Comparison of ENCODE assay signal across 8 mouse cellular contexts in genomic region chr4:132345135-132345842, GRCm38 (mm10). TPM values are rescaled to one million over a fixed set of nuclear protein-coding genes. Genes with fewer than 3 reads are reported as not detected.
A peak's percentile ranks its signal among the peaks of the same experiment; 100 is the strongest.
DNase-seq lines count a peak whose midpoint lies in the region; ATAC-seq and TF ChIP-seq lines count a peak whose summit lies in the region.

No protein-coding gene starts in this region.

- H3K9me3 ChIP-seq in embryonic facial prominence, embryonic 15.5 days (replicated peaks) = no peaks in the 10 kb centered on the region
- no peaks in the 10 kb centered on the region for H3K9me3 ChIP-seq in limb, embryonic 14.5 days (ENCODE audit: control insufficient read depth, low read length)
- no peaks in the 10 kb centered on the region for H3K9me3 ChIP-seq in midbrain, embryonic 16.5 days (replicated peaks; ENCODE audit: control insufficient read depth, low read length, poor library complexity, severe bottlenecking)

- H3K27me3 ChIP-seq in embryonic facial prominence, embryonic 15.5 days = no peaks in the 10 kb centered on the region
- H3K27me3 ChIP-seq in limb, embryonic 14.5 days (ENCODE audit: control insufficient read depth, insufficient read depth, low read length) = no peaks in the 10 kb centered on the region
- no peaks in the 10 kb centered on the region for H3K27me3 ChIP-seq in midbrain, embryonic 16.5 days (ENCODE audit: control insufficient read depth, insufficient read depth, low read depth, low read length)
- no peaks in the 10 kb centered on the region for H3K27me3 ChIP-seq in spleen, adult 2 months (ENCODE audit: control insufficient read depth, insufficient read depth, low read length)

- peaks cover 12% of the 10 kb centered on the region for H3K4me1 ChIP-seq in bone marrow macrophage, adult 2 months (ENCODE audit: control insufficient read depth, insufficient read depth, low read length)
- peaks cover 23% of the 10 kb centered on the region for H3K4me1 ChIP-seq in embryonic facial prominence, embryonic 15.5 days
- H3K4me1 ChIP-seq in limb, embryonic 14.5 days (ENCODE audit: control insufficient read depth, insufficient read depth, low read length) = peaks cover 14% of the 10 kb centered on the region
- H3K4me1 ChIP-seq in midbrain, embryonic 16.5 days (ENCODE audit: control insufficient read depth, insufficient read depth, low read length) = peaks cover 18% of the 10 kb centered on the region
- peaks cover 8% of the 10 kb centered on the region; the same call in 1 of the 2 replicates for H3K4me1 ChIP-seq in spleen, adult 2 months (ENCODE audit: control insufficient read depth, insufficient read depth, insufficient read length)

- WGBS in embryonic facial prominence, embryonic 15.5 days = under 1% methylated on average over 82 of the region's 83 CpGs
- under 1% methylated on average over 81 of the region's 83 CpGs for WGBS in limb, embryonic 14.5 days
- under 1% methylated on average over 81 of the region's 83 CpGs for WGBS in midbrain, embryonic 16.5 days
- under 1% methylated on average over 83 of the region's 83 CpGs for WGBS in spleen, adult 2 months

- ATAC-seq in embryonic facial prominence, embryonic 15.5 days (ENCODE audit: insufficient number of reproducible peaks, low FRiP score, low TSS enrichment, low read depth) = peak; percentile 85
- ATAC-seq in limb, embryonic 14.5 days (ENCODE audit: low FRiP score, low read depth) = peak; percentile 86
- ATAC-seq in midbrain, embryonic 16.5 days = peak; percentile 91

- H3K9ac ChIP-seq in embryonic facial prominence, embryonic 15.5 days = peak overlapping the region; percentile 60
- H3K9ac ChIP-seq in limb, embryonic 14.5 days (ENCODE audit: low read depth, low read length, severe bottlenecking) = peak overlapping the region; percentile 82
- H3K9ac ChIP-seq in midbrain, embryonic 16.5 days (ENCODE audit: low read depth, low read length) = peak overlapping the region; percentile 83

- TF ChIP-seq CTCF in bone marrow macrophage, adult 2 months (IDR thresholded peaks at IDR 0.05; ENCODE audit: low read depth, low read length) = peak; percentile 72
- TF ChIP-seq CTCF in spleen, adult 2 months (IDR thresholded peaks at IDR 0.05; ENCODE audit: extremely low read depth, insufficient read depth, insufficient read length, insufficient replicate concordance) = peak; percentile 96

- no peak for TF ChIP-seq POLR2A in bone marrow macrophage, adult 2 months (IDR thresholded peaks at IDR 0.05; ENCODE audit: borderline replicate concordance, low read depth, low read length)
- peak; percentile 84; the same call in 1 of the 2 replicates for TF ChIP-seq POLR2A in limb, embryonic 14.5 days (IDR thresholded peaks at IDR 0.05; ENCODE audit: borderline replicate concordance, extremely low read depth, insufficient read depth, insufficient read length)
- no peak for TF ChIP-seq POLR2A in spleen, adult 2 months (IDR thresholded peaks at IDR 0.05; ENCODE audit: low read depth, low read length)

- peak overlapping the region; percentile 91 for H3K4me2 ChIP-seq in embryonic facial prominence, embryonic 15.5 days (replicated peaks)
- H3K4me2 ChIP-seq in limb, embryonic 14.5 days (replicated peaks; ENCODE audit: low read depth, low read length, severe bottlenecking) = peak overlapping the region; percentile 97
- H3K4me2 ChIP-seq in midbrain, embryonic 16.5 days (ENCODE audit: low read length) = peak overlapping the region; percentile 89

- H3K4me3 ChIP-seq in bone marrow macrophage, adult 2 months (ENCODE audit: insufficient read depth, low read length) = peak overlapping the region; percentile 98
- peak overlapping the region; percentile 87 for H3K4me3 ChIP-seq in embryonic facial prominence, embryonic 15.5 days (replicated peaks)
- H3K4me3 ChIP-seq in limb, embryonic 14.5 days (replicated peaks; ENCODE audit: low read length) = peak overlapping the region; percentile 79
- peak overlapping the region; percentile 86 for H3K4me3 ChIP-seq in midbrain, embryonic 16.5 days (ENCODE audit: low read depth, low read length)
- peak overlapping the region; percentile 97 for H3K4me3 ChIP-seq in spleen, adult 2 months (ENCODE audit: extremely low read depth, insufficient read depth, insufficient read length)

- peak; percentile 93 for DNase-seq in A20 (ENCODE audit: low read depth, low spot score)
- peak; percentile 88 to 94 for DNase-seq in heart, adult 9 months (ENCODE audit: low spot score in 2 of 2)
- DNase-seq in kidney, adult 9 months = peak; percentile 98
- DNase-seq in limb, embryonic 14.5 days (ENCODE audit: low spot score) = peak; percentile 89
- DNase-seq in spleen, adult 2 months (ENCODE audit: low read depth in 1 of 2, low spot score in 2 of 2) = peak; percentile 66 to 94

- 0 out of 2 replicates have a peak, but pooled peaks cover 1% of the 10 kb centered on the region for H3K36me3 ChIP-seq in embryonic facial prominence, embryonic 15.5 days
- peaks cover 4% of the 10 kb centered on the region; the same call in 1 of the 2 replicates for H3K36me3 ChIP-seq in limb, embryonic 14.5 days (ENCODE audit: control insufficient read depth, insufficient read depth, low read length)
- no peaks in the 10 kb centered on the region for H3K36me3 ChIP-seq in midbrain, embryonic 16.5 days (ENCODE audit: control insufficient read depth, insufficient read depth, low read length)
- H3K36me3 ChIP-seq in spleen, adult 2 months (ENCODE audit: control insufficient read depth, insufficient read depth, low read length) = no peaks in the 10 kb centered on the region

- peak overlapping the region; percentile 67 for H3K27ac ChIP-seq in bone marrow macrophage, adult 2 months (ENCODE audit: insufficient read depth, low read depth, low read length)
- H3K27ac ChIP-seq in embryonic facial prominence, embryonic 15.5 days (replicated peaks) = peak overlapping the region; percentile 58; the same call in 1 of the 2 replicates
- peak overlapping the region; percentile 52; the same call in 1 of the 2 replicates for H3K27ac ChIP-seq in limb, embryonic 14.5 days (replicated peaks; ENCODE audit: low read depth, low read length)
- H3K27ac ChIP-seq in midbrain, embryonic 16.5 days (ENCODE audit: low read length) = 0 out of 2 replicates have a peak overlapping the region, but pooled peaks have one; percentile 38
- H3K27ac ChIP-seq in spleen, adult 2 months (ENCODE audit: insufficient read depth, low read length) = peak overlapping the region; percentile 82

RNA-seq across cellular contexts. Expression of gene Rcc1, which starts 8.1 kb away (rescaled TPM):
- 19.5 and 19.8 TPM in 2 replicates for polyA plus RNA-seq in bone marrow macrophage, adult 2 months (2012; ENCODE audit: insufficient read depth, insufficient read length, missing spikeins)
- polyA plus RNA-seq in embryonic facial prominence, embryonic 15.5 days (2015; fragmentation: Nextera tagmentation; extraction: Ambion mirVana) = 66.6 and 69.8 TPM in 2 replicates
- polyA plus RNA-seq in limb, embryonic 14.5 days (2012; rRNA removed) = 38.7 and 39.4 TPM in 2 replicates
- 41.3 and 42.0 TPM in 2 replicates for polyA plus RNA-seq in limb, embryonic 14.5 days (2014; fragmentation: Nextera tagmentation; extraction: Ambion mirVana)
- 29.8 and 30.8 TPM in 2 replicates for polyA plus RNA-seq in midbrain, embryonic 16.5 days (2015; fragmentation: Nextera tagmentation; extraction: Ambion mirVana)
- polyA plus RNA-seq in spleen, adult 2 months (2012; rRNA removed) = 10.5 and 11.5 TPM in 2 replicates

RNA-seq across cellular contexts. Expression of gene Trnau1ap, which starts 16.0 kb away (rescaled TPM):
- 21.2 and 26.1 TPM in 2 replicates for polyA plus RNA-seq in bone marrow macrophage, adult 2 months (2012; ENCODE audit: insufficient read depth, insufficient read length, missing spikeins)
- polyA plus RNA-seq in embryonic facial prominence, embryonic 15.5 days (2015; fragmentation: Nextera tagmentation; extraction: Ambion mirVana) = 74.1 and 75.7 TPM in 2 replicates
- polyA plus RNA-seq in limb, embryonic 14.5 days (2012; rRNA removed) = 30.4 and 36.6 TPM in 2 replicates
- 74.4 and 77.5 TPM in 2 replicates for polyA plus RNA-seq in limb, embryonic 14.5 days (2014; fragmentation: Nextera tagmentation; extraction: Ambion mirVana)
- polyA plus RNA-seq in midbrain, embryonic 16.5 days (2015; fragmentation: Nextera tagmentation; extraction: Ambion mirVana) = 76.3 and 76.6 TPM in 2 replicates
- 16.0 and 19.6 TPM in 2 replicates for polyA plus RNA-seq in spleen, adult 2 months (2012; rRNA removed)

RNA-seq across cellular contexts. Expression of gene Rab42, which starts 42.1 kb away (rescaled TPM):
- 1.5 TPM in 1 of 2 replicates, not detected in the other for polyA plus RNA-seq in bone marrow macrophage, adult 2 months (2012; ENCODE audit: insufficient read depth, insufficient read length, missing spikeins)
- polyA plus RNA-seq in embryonic facial prominence, embryonic 15.5 days (2015; fragmentation: Nextera tagmentation; extraction: Ambion mirVana) = 2.4 and 3.4 TPM in 2 replicates
- 2.0 TPM in 2 replicates for polyA plus RNA-seq in limb, embryonic 14.5 days (2012; rRNA removed)
- polyA plus RNA-seq in limb, embryonic 14.5 days (2014; fragmentation: Nextera tagmentation; extraction: Ambion mirVana) = 1.0 and 1.2 TPM in 2 replicates
- polyA plus RNA-seq in midbrain, embryonic 16.5 days (2015; fragmentation: Nextera tagmentation; extraction: Ambion mirVana) = 2.1 and 2.9 TPM in 2 replicates
- 1.2 and 2.0 TPM in 2 replicates for polyA plus RNA-seq in spleen, adult 2 months (2012; rRNA removed)

Comparison
In these comparisons a context has a peak if more than half of its experiments do, and no peak if none do; other contexts are left out.
1. Peak in every context shown above with its lines: DNase-seq, ATAC-seq, H3K4me3 ChIP-seq and H3K27ac ChIP-seq.